Mouse (Mus musculus): ENCODE measurements around the gene Srf. TPM values are rescaled to one million over a fixed set of nuclear protein-coding genes. Genes with fewer than 3 reads are reported as not detected.
A peak's percentile ranks its signal among the peaks of the same experiment; 100 is the strongest.

Gene Srf
- polyA plus RNA-seq, 1 experiment: 51.1 TPM

DNA sequence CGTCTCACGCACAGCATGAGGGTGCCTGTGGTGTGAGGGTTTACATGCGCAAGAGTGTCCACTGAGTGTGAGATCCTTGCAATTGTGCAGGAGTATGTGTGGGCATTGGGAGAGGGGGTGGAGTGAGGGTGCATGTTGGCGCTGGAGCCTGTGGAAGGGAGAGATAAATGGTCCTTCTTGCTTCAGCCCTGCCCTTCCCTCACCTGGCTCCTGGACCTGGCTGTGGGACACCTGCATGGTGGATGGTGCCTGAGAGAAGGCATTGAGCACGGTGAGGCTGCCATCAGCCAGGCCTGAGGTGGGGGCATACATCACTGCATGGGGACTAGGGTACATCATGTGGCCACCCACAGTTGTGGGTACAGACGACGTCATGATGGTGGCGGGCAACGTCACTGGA, 6.3 kb downstream of the Srf start:
- H3K27me3 ChIP-seq (ENCODE audit: control insufficient read depth, insufficient read depth, insufficient read length): no peaks in the 10 kb centered on the region
- H3K79me2 ChIP-seq (ENCODE audit: control insufficient read depth, insufficient read depth): peaks cover 40% of the 10 kb centered on the region
- H3K4me2 ChIP-seq (ENCODE audit: low read depth): no peak overlapping the region
- no peak overlapping the region for H3K4me3 ChIP-seq
- TF ChIP-seq TCF12 (IDR thresholded peaks at IDR 0.05; ENCODE audit: insufficient read depth, poor library complexity, severe bottlenecking) (no peak), POLR2A (IDR thresholded peaks at IDR 0.05; ENCODE audit: insufficient read length, low read depth) (peak; percentile 3), E2F4 (IDR thresholded peaks at IDR 0.05; ENCODE audit: insufficient read depth) (no peak), REST (IDR thresholded peaks at IDR 0.05; ENCODE audit: insufficient read depth, insufficient read length) (no peak), POLR2AphosphoS2 (IDR thresholded peaks at IDR 0.05; ENCODE audit: insufficient read length, low read depth) (peak; percentile 10), USF1 (IDR thresholded peaks at IDR 0.05; ENCODE audit: low read depth) (no peak)
- no peak overlapping the region for H3ac ChIP-seq (ENCODE audit: control insufficient read depth, insufficient read length)
- H3K36me3 ChIP-seq (ENCODE audit: control insufficient read depth, insufficient read depth): peaks cover 7% of the 10 kb centered on the region

GRCm38 (mm10) chr17:46549193-46549592, 6.8 kb downstream of the Srf start:
- Histone ChIP-seq H3K4me2 (ENCODE audit: low read depth) (no peak overlapping the region), H3K4me3 (no peak overlapping the region), H3K36me3 (ENCODE audit: control insufficient read depth, insufficient read depth) (peaks cover 7% of the 10 kb centered on the region), H3ac (ENCODE audit: control insufficient read depth, insufficient read length) (no peak overlapping the region), H3K79me2 (ENCODE audit: control insufficient read depth, insufficient read depth) (peaks cover 35% of the 10 kb centered on the region), H3K27me3 (ENCODE audit: control insufficient read depth, insufficient read depth, insufficient read length) (no peaks in the 10 kb centered on the region)
- no peak for TF ChIP-seq POLR2A (IDR thresholded peaks at IDR 0.05; ENCODE audit: insufficient read length, low read depth)
- TF ChIP-seq SRF (IDR thresholded peaks at IDR 0.05; ENCODE audit: control insufficient read depth, insufficient read length, low read depth): no peak
- no peak for TF ChIP-seq USF1 (IDR thresholded peaks at IDR 0.05; ENCODE audit: low read depth)
- no peak for TF ChIP-seq REST (IDR thresholded peaks at IDR 0.05; ENCODE audit: insufficient read depth, insufficient read length)
- no peak for TF ChIP-seq CEBPB (IDR thresholded peaks at IDR 0.05; ENCODE audit: insufficient read depth, poor library complexity, severe bottlenecking)
- TF ChIP-seq TCF12 (IDR thresholded peaks at IDR 0.05; ENCODE audit: insufficient read depth, poor library complexity, severe bottlenecking): no peak
- no peak for TF ChIP-seq MAX (IDR thresholded peaks at IDR 0.05; ENCODE audit: low read depth)
- no peak for TF ChIP-seq MYOG (IDR thresholded peaks at IDR 0.05; ENCODE audit: control insufficient read depth in 1 of 3, insufficient read depth in 1 of 3, insufficient read length in 2 of 3, low read depth in 2 of 3)

GRCm38 (mm10) chr17:46548741-46549140, 7.2 kb downstream of the Srf start:
- Histone ChIP-seq H3K27me3 (ENCODE audit: control insufficient read depth, insufficient read depth, insufficient read length) (no peaks in the 10 kb centered on the region), H3K79me2 (ENCODE audit: control insufficient read depth, insufficient read depth) (peaks cover 31% of the 10 kb centered on the region), H3ac (ENCODE audit: control insufficient read depth, insufficient read length) (no peak overlapping the region), H3K4me2 (ENCODE audit: low read depth) (no peak overlapping the region), H3K36me3 (ENCODE audit: control insufficient read depth, insufficient read depth) (peaks cover 7% of the 10 kb centered on the region), H3K4me3 (no peak overlapping the region)
- TF ChIP-seq MYOD1 (IDR thresholded peaks at IDR 0.05; ENCODE audit: control insufficient read depth in 1 of 3, insufficient read length in 2 of 3, low read depth in 2 of 3): no peak
- no peak for TF ChIP-seq TCF3 (IDR thresholded peaks at IDR 0.05; ENCODE audit: insufficient read length, low read depth)
- no peak for TF ChIP-seq POLR2A (IDR thresholded peaks at IDR 0.05; ENCODE audit: insufficient read length, low read depth)
- no peak for TF ChIP-seq POLR2AphosphoS2 (IDR thresholded peaks at IDR 0.05; ENCODE audit: insufficient read length, low read depth)
- TF ChIP-seq E2F4 (IDR thresholded peaks at IDR 0.05; ENCODE audit: insufficient read depth): no peak
- TF ChIP-seq SRF (IDR thresholded peaks at IDR 0.05; ENCODE audit: control insufficient read depth, insufficient read length, low read depth): no peak
- TF ChIP-seq MYOG (IDR thresholded peaks at IDR 0.05; ENCODE audit: control insufficient read depth in 1 of 3, insufficient read depth in 1 of 3, insufficient read length in 2 of 3, low read depth in 2 of 3): no peak
- TF ChIP-seq USF1 (IDR thresholded peaks at IDR 0.05; ENCODE audit: low read depth): no peak
- no peak for TF ChIP-seq TCF12 (IDR thresholded peaks at IDR 0.05; ENCODE audit: insufficient read depth, poor library complexity, severe bottlenecking)
- no peak for TF ChIP-seq MAX (IDR thresholded peaks at IDR 0.05; ENCODE audit: low read depth)
- TF ChIP-seq REST (IDR thresholded peaks at IDR 0.05; ENCODE audit: insufficient read depth, insufficient read length): no peak
- no peak for TF ChIP-seq CEBPB (IDR thresholded peaks at IDR 0.05; ENCODE audit: insufficient read depth, poor library complexity, severe bottlenecking)

DNA sequence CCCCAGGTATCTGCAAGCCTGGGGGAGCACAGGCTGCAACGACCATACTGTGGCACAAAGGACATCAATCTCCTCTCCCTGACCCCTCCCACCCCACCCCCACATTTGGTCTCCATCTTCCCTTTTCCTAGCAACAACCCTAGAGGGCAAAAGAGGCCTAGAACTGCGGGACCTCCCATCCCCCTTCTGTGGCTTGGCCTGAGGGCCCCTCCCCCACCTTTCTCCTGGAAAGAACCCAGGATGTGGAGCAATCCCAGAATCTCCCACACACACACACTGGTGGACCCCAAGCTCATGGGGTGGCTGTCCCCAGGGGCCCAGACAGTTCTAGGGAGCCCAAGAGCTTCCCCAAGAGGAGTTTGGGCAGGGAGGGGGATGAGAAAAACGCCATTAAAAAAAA, 8.1 kb downstream of the Srf start:
- Histone ChIP-seq H3K4me3 (no peak overlapping the region), H3K27me3 (ENCODE audit: control insufficient read depth, insufficient read depth, insufficient read length) (no peaks in the 10 kb centered on the region), H3K79me2 (ENCODE audit: control insufficient read depth, insufficient read depth) (peaks cover 26% of the 10 kb centered on the region), H3K4me2 (ENCODE audit: low read depth) (no peak overlapping the region), H3ac (ENCODE audit: control insufficient read depth, insufficient read length) (no peak overlapping the region), H3K36me3 (ENCODE audit: control insufficient read depth, insufficient read depth) (peaks cover 7% of the 10 kb centered on the region)
- TF ChIP-seq SRF (IDR thresholded peaks at IDR 0.05; ENCODE audit: control insufficient read depth, insufficient read length, low read depth) (no peak), REST (IDR thresholded peaks at IDR 0.05; ENCODE audit: insufficient read depth, insufficient read length) (no peak), MYOG (IDR thresholded peaks at IDR 0.05; ENCODE audit: control insufficient read depth in 1 of 3, insufficient read depth in 1 of 3, insufficient read length in 2 of 3, low read depth in 2 of 3) (no peak), MAX (IDR thresholded peaks at IDR 0.05; ENCODE audit: low read depth) (no peak), TCF3 (IDR thresholded peaks at IDR 0.05; ENCODE audit: insufficient read length, low read depth) (no peak), MYOD1 (IDR thresholded peaks at IDR 0.05; ENCODE audit: control insufficient read depth in 1 of 3, insufficient read length in 2 of 3, low read depth in 2 of 3) (no peak)

DNA sequence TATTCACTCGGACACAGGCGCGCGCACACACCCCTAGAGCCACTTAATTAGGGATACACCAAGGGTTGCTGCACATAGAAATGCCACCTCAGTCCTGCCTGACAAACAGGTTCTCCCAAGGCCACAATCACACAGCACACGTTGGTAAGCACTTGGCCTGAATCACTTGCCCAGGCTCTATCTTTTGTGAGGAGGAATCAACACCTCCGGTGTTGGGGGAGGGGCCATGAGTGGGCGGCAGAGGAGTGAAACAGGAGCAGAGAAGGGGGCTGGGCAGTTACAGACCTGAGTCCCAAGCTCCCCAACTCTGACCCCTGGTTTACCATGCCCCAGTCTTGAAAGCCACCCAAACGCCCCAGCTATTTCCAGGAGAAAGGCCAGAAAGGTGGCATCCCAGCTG, 9.0 kb downstream of the Srf start:
- Histone ChIP-seq H3K36me3 (ENCODE audit: control insufficient read depth, insufficient read depth) (peaks cover 7% of the 10 kb centered on the region), H3K79me2 (ENCODE audit: control insufficient read depth, insufficient read depth) (peaks cover 19% of the 10 kb centered on the region), H3K4me3 (no peak overlapping the region), H3K4me2 (ENCODE audit: low read depth) (no peak overlapping the region), H3ac (ENCODE audit: control insufficient read depth, insufficient read length) (no peak overlapping the region), H3K27me3 (ENCODE audit: control insufficient read depth, insufficient read depth, insufficient read length) (no peaks in the 10 kb centered on the region)
- TF ChIP-seq POLR2A (IDR thresholded peaks at IDR 0.05; ENCODE audit: insufficient read length, low read depth): no peak
- TF ChIP-seq USF1 (IDR thresholded peaks at IDR 0.05; ENCODE audit: low read depth): no peak
- TF ChIP-seq TCF3 (IDR thresholded peaks at IDR 0.05; ENCODE audit: insufficient read length, low read depth): no peak
- no peak for TF ChIP-seq POLR2AphosphoS2 (IDR thresholded peaks at IDR 0.05; ENCODE audit: insufficient read length, low read depth)
- no peak for TF ChIP-seq MYOD1 (IDR thresholded peaks at IDR 0.05; ENCODE audit: control insufficient read depth in 1 of 3, insufficient read length in 2 of 3, low read depth in 2 of 3)
- TF ChIP-seq E2F4 (IDR thresholded peaks at IDR 0.05; ENCODE audit: insufficient read depth): no peak
- no peak for TF ChIP-seq REST (IDR thresholded peaks at IDR 0.05; ENCODE audit: insufficient read depth, insufficient read length)
- TF ChIP-seq MYOG (IDR thresholded peaks at IDR 0.05; ENCODE audit: control insufficient read depth in 1 of 3, insufficient read depth in 1 of 3, insufficient read length in 2 of 3, low read depth in 2 of 3): no peak
- no peak for TF ChIP-seq MAX (IDR thresholded peaks at IDR 0.05; ENCODE audit: low read depth)
- TF ChIP-seq CEBPB (IDR thresholded peaks at IDR 0.05; ENCODE audit: insufficient read depth, poor library complexity, severe bottlenecking): no peak
- TF ChIP-seq TCF12 (IDR thresholded peaks at IDR 0.05; ENCODE audit: insufficient read depth, poor library complexity, severe bottlenecking): no peak
- TF ChIP-seq SRF (IDR thresholded peaks at IDR 0.05; ENCODE audit: control insufficient read depth, insufficient read length, low read depth): no peak
